Mouse (Mus musculus) layer of hippocampus, adult 6 months (tissue): Measurements from ENCODE around the gene Rp9. TPM values are rescaled to one million over a fixed set of nuclear protein-coding genes. Genes with fewer than 3 reads are reported as not detected.

Experiments used
- long read RNA-seq, 2 experiments: library from polyadenylated mRNA; unstranded; transcript quantifications; one replicate each; pipeline ENCODE4 v2.0.0; 2019 to 2020
- polyA plus RNA-seq: library from polyadenylated mRNA; unstranded; fragments of <200 nt; fragmentation: Nextera tagmentation; gene quantifications from 2 replicates; pipeline ENCODE4 v1.2.3, GENCODE M21; 2021

Rp9 gene
- polyA plus RNA-seq: 42.7 and 48.4 TPM in 2 replicates
- long read RNA-seq, experiment 1, transcript Rp9-201 (6 exons, 1,134 nt): major isoform, 43 of 44 reads
- long read RNA-seq, experiment 1, partial matches to known transcripts: 0 of 44 reads
- long read RNA-seq, experiment 1, other reads (novel, unspliced or antisense): 1 of 44 reads
- long read RNA-seq, experiment 2, transcript Rp9-201 (6 exons, 1,134 nt): major isoform, 12 of 24 reads
- long read RNA-seq, experiment 2, partial matches to known transcripts: 2 of 24 reads
- long read RNA-seq, experiment 2, other reads (novel, unspliced or antisense): 3 of 24 reads

DNA sequence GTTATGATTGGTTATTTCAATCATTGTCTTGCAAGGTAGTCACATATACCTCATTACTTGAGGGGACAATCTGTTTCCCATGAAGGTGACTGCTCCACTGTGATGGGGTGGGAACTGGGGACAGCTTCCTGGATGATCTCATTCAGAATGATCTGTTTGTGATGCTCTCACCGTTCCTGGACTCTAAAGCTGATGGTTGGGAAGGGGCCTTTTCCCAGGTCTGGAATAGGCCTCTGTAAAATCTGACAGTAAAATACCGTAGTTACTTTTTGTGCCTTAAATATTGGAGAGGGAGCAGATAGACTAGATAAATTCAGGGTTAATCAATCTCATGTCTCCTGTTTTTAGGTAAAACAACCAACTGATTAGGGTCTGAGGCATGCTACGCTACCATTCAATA is at the start of gene Rp9:
Gene Rp9 (minus strand): TSS at position 101 of the 400 bp plus-strand sequence.

DNA sequence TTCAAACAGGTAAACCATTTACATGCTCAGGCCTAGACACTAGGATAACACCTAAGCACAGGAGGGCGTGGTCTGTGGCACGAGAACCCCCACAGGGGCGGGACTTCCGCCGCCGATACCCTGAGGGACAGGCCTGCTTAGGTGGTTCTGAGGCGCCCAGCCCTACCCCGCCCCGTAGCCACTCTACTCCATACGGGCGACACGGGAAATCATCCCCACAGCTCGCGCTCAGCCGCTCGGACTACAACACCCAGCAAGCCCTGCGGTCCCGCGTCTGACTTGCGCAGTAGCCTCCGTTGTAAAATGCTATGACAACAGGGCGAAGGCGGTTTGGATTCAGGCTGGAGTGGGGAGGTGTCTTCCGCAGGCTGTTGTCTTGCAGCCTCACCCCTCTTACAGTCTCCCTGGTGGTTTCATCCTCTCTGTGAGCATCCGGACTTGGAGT is 5.9 kb upstream of the Rp9 start, which contains the start of gene Bbs9:
Gene Bbs9 (plus strand): TSS at position 292 of the 445 bp plus-strand sequence.

DNA sequence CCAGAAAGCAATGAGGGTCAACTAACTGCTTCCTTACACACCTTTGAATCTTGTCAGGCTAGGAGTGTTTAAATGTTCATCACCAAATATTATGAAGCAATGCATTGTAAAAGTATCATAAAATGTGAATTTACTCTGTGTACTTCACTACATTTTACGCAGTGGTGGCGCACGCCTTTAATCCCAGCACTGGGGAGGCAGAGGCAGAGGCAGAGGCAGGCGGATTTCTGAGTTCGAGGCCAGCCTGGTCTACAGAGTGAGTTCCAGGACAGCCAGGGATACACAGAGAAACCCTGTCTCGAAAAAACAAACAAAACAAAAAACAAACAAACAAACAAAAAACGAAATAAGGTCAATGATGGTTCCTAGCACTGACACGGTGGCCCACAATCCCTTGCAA is 15.6 kb downstream of the Rp9 start, which contains the start of gene Gm17545:
Gene Gm17545 (plus strand): TSS at position 301 of the 400 bp plus-strand sequence.

DNA sequence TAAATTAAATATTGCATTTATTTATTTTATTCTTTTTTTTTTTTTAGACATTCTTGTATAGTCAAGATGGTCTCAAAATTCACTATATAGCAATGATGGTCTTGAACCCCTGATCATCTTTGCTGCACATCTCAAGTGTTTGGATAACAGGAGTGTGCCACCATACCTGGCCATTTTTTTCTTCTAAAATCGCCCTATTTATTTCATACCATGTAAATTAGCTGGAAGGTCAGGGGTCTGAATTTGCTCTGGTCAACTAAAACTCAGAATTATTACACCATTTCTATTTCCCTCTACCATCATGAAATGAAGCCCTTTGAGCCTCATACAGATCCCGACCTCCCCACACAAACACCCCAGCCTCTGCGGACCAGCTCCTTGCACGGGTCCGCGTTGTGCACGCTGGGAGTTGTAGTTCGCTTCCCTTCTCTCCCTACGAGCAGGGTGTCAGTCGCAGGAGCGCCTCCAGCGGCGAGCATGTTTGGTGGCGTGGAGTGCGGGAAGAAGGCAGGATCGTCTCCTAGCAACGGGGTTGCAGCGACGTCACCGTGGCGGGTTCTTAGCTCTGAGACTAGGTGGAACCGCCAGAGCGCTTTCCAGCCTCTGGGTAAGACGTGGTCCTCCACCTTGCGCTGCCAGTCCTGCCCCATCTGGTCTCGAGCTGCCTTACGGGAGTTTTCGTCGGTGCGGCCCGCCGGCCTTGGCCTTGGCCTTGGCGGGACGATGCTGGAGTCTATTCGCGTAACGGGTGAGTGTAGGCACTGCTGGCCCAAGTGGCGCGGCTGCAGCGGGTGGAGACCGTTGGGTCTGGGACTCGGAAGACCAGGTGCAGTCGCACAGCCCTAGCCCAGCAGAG is 58.3 kb downstream of the Rp9 start, which contains the start of gene 9530077C05Rik:
Gene 9530077C05Rik (plus strand): TSS at position 512 of the 856 bp plus-strand sequence.

DNA sequence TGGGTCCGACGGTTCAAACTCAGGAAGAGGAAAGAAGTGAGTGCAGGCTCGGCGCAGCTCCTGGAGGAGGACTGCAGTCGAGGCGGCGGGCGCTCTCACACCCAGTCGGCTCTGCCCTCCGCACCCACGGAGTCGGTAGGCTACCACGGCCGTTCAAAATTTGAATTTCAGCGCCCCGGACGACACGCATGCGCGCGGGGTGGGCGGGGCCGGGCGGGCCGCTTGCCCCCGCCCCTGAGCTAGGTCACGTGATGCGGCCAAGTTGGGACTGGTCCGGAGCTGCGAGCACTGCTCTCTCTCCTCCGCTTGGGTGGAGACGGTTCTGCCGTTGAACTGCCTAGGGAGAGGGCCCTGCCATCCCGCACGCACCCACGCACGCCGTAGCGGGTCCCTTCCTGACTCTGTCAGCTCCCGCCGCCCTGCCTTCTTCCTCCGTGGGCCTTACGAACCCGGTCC is 80.5 kb downstream of the Rp9 start, which contains the start of gene Anln:
Gene Anln (minus strand): TSS at position 168 of the 456 bp plus-strand sequence.

Other genes with a start within 250 kb of the Rp9 start
- 9.2 and 11.8 TPM in 2 replicates for gene Zfp809, start 244.0 kb downstream of the Rp9 start, polyA plus RNA-seq
- gene Zfp599, start 209.8 kb downstream of the Rp9 start, polyA plus RNA-seq: 2.1 and 3.2 TPM in 2 replicates
- gene Zfp810, start 162.1 kb downstream of the Rp9 start, polyA plus RNA-seq: 10.5 and 11.2 TPM in 2 replicates
- gene Anln, start 80.6 kb downstream of the Rp9 start, polyA plus RNA-seq: 6.7 and 7.0 TPM in 2 replicates
- gene 9530077C05Rik, start 58.2 kb downstream of the Rp9 start, polyA plus RNA-seq: 7.3 and 7.8 TPM in 2 replicates
- not detected in 2 replicates for gene Gm17545, start 15.5 kb downstream of the Rp9 start, polyA plus RNA-seq
- gene Bbs9, start 6.0 kb upstream of the Rp9 start, polyA plus RNA-seq: 6.6 and 6.9 TPM in 2 replicates